Mouse (Mus musculus) layer of hippocampus, adult 11-12 months (tissue): ENCODE measurements around the gene BC028528.
"Not testable (repeated sequence)": the region's sequence is repeated elsewhere in the genome, so short reads cannot be mapped to it uniquely, and the experiment has no call there.

Experiments used
- DNase-seq: peaks from one replicate; pipeline ENCODE4 v3.0.0; 2022; ENCODE audit warnings: low spot score

BC028528 gene

DNA sequence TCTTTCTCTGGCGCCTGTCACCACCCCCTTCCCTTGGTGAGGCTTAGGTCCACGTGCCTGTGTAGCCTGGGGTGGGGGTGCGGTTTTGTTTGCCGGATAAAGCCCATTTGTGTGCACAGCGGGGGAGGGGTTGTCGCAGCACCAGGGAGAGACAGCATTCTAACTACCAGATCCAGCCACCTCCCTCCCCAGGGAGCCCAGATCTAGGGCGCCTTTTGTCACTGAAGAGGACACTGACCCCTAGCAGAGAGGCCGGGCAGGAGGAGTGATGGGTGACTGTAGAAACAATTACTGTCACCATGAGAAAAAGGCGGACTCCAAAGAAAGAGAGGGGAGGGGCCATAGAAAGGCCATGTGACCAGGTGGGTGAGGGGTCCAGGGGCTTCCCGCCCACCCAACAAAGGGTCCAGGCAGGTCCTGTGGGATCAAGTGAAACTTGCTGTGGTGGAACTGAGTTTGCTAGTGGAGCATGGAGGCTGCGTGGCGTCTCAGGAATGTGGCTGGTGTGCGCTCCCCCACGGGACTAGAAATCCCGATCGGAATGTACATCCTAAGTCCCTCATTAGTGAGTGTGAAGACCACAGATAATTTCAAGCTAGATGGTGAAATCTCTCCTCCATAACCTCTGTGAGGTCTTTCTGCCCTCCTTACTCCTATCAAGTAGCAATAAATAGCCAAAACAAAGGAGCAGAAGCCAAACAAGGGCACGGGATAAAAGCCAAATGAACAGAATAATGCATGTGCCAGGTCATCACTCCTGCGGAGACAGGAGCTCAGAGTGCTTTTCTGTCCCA is 13.5 kb upstream of the BC028528 start:
- DNase-seq = peak; percentile 80

DNA sequence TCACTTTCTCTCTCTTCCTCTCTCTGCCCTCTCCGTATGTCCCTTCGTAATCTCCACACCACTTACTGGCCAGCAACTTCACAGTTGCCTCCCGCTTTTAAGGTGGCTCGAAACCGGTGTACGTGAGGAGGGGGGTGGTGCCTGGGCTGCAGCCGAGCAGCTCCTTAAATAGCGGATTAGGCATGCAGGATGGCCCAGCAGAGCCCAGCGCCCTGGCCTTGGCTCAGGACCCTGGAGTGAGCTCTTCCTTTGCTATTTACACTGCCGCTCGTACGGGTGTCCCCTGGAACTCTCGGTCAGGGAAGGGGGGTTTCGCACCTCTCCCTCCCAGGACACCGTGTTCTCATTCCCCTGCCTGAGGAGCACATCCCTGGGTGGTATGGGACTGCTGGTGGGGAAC is 12.8 kb upstream of the BC028528 start, which contains the start of gene Car14:
Gene Car14, minus strand, starts transcription at position 124 of the 400 bp plus-strand sequence.
- DNase-seq = no peak

DNA sequence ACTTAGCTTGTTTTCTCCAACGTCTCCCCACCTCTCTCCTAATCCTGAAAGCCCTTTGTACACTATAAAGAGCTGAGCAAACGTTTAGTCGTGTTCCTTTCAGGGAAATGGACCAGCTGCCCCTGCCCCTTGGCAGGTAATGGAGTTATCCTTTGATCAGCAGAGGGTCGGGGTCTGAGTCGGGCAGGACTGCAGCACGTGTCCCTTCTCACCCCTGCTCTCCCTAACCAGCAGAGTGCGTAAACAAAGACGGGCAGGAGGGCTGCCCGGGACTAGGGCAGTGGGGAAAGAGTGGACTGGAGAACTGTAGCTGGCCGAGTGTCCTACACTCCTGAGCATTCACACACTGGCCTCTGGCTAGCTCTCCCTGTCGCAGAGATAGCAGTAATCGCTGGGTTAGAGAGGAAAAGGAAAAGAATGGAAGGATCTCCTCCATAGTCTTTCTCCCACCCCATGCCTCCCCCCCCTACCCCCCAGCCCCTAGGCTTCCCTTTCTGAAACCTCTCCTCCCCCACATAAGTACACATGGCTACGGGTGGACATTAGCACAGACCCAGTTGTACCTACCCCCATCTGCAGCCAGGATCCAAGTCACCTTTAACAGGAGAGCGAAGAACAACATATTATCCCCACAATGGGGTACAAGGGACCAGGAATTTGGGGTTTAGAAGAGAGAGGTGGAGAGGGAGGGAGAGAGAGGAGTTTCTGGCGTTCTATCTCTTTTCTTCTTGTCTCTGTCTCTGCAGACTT is 12.1 kb upstream of the BC028528 start:
- no peak for DNase-seq

DNA sequence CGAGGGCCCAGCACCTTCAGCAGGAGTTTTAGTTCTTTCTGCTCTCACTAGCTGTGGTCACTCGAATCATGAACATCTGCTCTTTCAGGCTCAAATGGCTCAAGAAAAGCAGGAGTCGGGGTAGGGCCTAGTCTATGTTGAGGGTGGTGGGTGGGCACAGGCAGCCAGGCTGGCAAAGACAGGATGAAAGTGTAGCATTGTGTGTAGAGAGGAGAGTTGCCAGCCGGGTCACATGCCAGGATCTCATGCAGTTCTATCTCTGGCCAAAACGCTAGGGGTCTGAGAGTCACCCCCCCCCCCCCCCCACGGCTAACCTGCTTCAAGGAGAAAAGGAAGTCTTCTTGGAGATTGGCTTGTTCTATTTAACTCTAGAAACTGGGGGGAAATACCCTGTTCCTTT is 10.8 kb upstream of the BC028528 start:
- DNase-seq = no peak

DNA sequence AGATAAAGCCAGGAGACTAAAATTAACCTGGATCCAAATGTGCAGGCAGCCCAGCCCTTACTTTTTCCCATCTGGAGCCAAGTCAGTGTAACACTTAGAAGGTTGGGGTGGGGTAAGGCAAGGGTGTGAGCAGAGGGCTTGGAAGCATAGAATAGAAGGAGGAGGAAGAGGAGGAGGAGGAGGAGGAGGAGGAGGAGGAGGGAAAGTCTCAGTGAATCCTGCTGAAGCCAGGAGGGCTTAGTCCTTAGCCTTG is 10.5 kb upstream of the BC028528 start:
- DNase-seq = no peak

DNA sequence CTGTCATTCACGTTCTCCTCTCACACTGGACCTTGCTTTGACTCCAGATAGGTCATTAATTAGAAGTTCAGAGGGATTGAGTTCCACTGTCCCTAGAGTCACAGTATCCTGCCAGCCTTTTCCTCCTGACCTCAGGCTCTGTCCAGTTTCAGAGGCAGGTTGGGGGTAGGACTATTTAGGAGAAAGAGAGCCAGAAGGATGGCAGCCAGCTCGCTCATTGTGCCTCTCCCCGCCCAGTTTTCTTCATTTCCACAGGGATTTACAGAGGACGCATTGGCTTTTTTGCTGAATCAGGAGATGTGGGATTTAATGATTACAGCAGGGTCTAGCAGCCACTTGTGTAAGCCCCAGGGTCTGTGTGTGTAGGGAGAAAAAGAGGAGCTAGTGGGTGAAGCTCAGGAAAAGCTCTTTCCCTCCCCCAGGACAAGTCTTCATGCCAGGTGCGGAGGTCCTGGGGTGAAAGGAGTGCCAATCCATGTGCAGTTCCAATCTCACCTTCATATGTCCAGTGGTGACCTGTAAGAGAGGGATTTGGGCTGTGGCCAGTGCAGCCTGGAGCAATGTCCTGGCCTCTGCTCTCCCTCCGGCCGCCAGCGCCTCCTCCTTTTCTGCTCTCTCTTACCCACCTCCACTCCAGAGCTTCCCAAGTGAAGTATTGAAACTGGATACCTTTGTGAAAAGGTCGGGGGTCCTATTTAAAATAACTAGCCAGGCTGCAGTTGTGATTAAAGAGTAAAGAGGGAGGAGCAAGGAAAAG is 10.0 kb upstream of the BC028528 start:
- DNase-seq = no peak

DNA sequence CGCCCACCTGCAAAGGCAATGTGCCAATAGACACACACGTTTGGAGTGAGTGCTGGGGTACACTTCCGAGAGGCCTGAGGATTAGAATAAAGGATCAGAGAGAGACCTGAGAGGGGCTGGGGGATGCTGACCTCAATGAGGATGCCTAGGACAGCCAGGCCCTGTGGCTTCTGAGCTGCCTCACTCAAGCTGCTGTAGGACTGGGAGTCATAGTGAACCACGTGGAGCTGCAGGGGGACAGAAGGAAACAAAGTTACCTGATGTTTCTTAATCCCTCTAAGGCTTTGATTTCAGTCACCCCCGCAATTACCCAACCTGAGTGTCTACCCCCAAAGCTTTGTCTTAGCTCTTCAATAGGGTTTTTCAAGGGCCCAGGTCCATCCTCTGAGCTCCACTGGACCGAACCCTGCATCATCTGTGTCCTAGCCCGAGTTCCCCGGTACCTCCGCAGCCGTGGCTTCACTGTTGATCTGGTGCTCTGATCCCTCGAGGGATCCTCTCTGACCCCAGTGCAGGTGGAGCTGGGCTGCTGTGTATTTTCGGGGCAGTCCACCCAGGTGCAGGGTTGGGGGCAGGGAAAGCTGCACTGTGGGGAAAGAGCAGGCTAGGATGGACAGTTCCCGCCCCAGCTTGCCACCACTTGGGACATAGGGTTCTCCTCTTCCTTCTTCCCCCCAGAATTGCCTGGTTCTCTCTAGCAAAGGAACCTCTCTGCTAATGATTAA is 8.2 kb upstream of the BC028528 start:
- no peak for DNase-seq

DNA sequence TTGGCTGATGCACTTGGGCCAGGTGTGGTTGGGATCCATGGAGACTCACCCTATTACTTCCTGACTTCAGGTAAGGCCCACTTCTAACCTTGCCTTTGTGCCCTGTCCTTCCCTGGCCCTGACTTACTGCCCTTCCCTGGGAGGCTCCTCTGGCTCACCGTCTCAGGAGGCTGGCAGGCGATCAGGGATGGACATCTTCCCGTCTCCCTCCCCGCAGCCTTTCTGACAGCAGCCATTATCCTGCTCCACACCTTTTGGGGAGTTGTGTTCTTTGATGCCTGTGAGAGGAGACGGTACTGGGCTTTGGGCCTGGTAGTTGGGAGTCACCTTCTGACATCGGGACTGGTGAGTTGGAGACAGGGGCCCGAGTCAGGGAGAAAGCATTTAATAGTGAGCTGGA is 3.7 kb upstream of the BC028528 start:
- not testable (repeated sequence) for DNase-seq

DNA sequence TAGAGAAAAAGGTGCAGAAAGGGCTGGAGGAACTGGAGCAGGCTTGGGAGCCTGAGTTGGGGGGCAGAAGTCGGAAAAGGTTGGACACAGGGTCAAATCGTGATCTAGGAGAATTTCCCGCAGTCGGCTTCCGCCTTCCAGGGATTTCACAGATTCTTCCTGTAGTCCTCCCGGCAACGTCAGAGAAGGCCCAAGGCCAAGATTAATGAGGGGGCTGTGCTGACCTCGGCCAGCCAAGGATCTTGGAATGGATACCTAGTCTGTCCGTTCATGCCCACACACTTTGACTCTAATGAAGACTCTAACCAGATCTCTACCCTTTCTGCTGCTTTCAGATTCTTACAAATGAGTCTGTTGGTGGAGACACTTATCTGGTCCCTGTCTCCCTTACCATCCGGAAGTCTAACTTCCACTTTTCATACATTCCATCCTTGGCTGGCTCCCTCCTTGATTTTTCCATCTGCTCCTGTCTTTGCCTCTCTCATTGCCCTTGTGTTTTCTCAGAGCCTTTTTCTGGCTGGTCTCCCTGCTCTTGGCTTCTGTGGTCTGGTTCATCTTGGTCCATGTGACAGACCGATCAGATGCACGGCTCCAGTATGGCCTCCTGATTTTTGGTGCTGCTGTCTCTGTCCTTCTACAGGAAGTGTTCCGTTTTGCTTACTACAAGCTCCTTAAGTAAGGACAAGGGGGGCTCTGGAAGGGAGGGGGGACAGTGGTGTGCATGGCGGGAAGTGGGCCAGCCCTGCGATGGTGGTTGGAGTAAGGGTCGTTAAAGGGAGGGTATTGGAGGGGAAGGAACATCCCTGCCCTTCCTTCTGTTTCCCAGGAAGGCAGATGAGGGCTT is 2.7 kb upstream of the BC028528 start:
- DNase-seq = peak; percentile 57

DNA sequence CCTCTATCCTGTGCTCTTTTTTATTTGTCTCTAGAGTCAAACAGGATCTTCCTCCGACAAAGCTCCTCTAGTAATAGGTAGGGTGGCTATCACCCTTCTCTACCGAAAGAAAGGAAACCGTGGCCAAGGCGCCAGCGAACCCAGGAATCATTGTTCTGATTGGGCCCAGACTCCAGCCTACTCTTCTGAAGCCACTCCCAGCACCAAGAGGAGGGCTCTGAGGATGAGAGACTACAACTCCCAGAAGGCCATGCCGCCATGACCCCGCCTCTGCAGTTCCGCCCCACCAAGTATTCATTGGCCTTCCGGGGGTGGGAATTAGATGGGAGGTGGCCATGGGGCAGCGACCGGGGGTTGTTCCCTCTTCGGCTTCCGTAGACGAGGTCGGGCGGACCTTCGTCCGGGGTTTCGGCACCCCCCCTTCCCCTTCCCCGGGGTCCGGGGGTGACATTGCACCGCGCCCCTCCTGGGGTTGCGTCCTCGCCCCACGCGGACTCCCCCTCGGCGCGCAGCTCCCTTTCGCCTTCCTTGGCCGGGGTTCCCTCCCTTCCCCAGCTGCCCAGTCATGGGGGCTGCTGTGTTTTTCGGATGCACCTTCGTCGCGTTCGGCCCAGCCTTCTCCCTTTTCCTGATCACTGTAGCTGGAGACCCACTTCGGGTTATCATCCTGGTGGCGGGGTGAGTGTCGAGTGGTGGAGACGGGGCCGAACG is 2.0 kb upstream of the BC028528 start, which contains the start of gene Aph1a:
Gene Aph1a, plus strand, starts transcription at position 364 of the 711 bp plus-strand sequence.
- DNase-seq = peak; percentile 97

DNA sequence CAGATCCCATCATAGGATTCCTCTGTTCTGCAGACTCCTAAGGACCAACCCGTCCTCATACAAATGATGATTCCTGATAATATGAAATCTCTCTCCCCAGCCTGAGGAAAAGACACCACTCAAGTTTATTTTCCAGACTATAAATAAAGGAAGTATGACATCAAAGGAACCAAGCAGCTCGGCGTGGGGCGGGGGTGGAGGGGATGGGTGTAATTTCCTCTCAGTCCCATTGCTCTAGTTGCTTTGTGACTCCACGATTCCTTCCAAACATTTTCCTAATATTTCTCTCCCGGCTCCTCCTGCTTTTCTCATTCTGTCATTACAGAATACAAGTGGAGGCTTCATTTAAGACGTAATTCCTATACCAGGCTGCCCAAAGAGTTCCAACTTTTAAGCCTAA is 1.3 kb upstream of the BC028528 start:
- no peak for DNase-seq

DNA sequence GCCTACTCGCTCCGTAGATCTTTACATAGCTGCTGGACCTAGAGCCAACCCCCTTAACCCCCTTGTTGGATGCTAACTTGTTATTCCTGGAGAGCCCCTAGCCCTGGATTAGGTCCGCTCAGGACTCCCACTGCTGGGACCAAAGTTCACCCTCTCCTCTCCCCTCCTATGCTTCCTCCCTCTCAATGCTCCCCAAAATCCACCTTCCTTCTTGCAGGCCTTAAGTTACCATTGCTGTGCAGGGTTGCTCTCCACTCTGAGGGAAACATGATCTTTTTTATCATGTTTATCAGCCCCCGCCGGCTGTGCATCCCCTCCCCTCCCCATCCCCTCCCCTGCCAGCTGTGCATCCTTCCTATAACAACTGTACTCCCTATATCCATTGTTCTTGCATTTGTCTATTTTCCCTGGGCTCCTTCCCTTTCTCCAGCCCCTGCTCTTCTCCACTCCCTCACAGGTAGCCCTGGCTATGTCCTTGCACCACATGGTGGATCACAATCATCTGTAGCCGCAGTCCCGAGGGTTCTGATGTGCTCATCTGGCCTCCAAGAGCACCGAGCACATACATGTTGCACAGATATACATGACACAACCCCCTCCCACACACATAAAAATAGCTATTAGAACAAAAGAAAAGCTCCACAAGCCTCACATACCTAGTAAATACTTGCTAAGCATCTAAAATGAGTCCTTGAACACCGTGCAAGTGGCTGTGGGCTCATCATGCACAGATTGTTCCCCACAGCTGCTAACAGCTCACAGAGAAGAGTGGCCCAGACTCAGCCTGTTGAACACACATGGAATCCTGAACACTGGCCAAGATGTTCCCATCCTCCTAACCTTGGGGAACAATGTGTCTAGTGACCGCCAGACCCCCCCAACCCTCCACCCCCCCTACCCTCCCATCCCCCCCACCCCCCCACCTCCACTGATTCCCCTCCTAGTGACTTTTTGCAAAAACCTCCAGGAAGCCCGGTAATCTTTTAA is 554 bp upstream of the BC028528 start:
- no peak for DNase-seq

DNA sequence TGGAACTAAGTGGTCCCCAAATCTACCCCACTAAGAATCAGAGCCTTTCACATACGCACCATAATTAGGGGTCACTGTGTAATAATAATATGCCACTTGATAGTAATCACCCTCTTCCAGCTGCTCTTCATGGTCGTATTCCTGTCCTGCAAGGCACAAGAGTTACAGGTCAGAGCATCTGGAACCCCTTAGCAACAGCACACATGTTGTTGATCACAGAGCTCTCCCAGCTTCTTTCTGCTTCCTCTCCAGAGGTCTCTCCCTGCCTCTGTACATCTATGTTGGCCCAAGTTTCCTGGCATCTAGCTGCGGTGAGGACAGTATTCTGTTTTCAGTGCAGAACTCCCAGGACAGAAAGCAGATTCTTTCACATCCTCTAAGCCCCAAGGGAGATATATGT is 2.1 kb downstream of the BC028528 start:
- no peak for DNase-seq

DNA sequence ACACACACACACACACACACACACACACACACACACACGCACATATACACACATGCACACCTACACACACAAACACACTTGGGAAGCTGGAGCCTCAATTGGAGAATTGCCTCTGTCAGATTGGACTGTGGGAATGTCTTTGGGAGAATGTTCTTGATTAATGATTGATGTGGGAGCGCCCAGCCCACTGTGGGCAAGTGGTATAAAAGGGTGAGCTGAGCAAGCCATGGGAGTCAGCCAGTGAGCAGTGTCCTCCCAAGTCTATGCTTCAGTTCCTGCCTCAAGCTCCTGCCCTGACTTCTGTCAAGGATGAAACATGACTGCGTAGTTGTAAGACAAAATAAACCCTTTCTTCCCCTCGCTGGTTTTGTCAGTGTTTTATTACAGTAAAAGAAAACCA is 4.2 kb downstream of the BC028528 start:
- DNase-seq = no peak

DNA sequence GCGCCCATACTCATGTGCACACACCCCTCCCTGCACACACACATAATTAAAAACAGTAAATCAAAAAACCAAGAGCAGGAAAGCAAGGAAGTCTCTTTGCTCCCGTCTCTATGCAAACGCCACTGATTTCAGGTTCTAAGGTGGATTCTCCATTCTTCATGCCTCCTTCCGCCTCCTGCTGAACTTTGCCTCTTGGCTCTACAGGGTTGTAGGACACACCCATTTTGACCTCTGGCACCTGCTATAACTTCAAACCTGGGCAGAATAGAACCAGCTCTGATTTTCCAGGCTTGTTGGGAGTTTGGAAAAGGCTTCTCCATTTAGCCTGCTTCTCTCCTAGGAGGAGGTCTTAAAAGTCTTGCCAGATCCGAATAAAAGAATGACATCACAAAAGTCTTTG is 7.4 kb downstream of the BC028528 start:
- no peak for DNase-seq

DNA sequence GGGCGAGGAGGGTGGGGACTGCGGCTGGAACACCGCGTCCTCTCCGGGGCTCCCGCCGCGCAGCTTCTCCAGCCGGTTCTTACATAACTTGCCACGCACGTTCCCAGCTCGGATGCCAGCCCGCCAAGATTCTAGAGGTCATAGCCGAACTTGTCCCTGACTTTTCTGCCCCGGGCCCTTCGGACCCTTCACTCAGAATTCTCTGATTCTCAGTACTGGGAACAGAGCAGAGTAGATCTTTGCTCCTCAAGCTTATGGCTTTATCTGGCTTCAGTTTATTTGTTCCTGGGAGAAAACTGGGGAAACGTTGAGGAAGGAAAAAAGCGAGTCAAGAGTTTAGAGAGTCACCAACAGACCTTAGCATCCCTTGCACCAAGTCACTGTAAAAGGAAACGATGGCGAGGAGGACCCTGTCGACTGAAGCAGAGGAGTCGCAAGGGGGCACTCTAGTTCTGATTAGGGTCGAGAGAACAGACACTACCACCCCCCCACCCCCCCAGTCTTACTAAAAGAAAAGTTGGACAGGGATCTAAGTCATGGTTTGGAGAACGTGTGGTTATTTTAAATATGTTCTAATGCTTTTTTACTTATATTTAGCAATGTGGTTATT is 8.9 kb downstream of the BC028528 start:
- peak; percentile 90 for DNase-seq

DNA sequence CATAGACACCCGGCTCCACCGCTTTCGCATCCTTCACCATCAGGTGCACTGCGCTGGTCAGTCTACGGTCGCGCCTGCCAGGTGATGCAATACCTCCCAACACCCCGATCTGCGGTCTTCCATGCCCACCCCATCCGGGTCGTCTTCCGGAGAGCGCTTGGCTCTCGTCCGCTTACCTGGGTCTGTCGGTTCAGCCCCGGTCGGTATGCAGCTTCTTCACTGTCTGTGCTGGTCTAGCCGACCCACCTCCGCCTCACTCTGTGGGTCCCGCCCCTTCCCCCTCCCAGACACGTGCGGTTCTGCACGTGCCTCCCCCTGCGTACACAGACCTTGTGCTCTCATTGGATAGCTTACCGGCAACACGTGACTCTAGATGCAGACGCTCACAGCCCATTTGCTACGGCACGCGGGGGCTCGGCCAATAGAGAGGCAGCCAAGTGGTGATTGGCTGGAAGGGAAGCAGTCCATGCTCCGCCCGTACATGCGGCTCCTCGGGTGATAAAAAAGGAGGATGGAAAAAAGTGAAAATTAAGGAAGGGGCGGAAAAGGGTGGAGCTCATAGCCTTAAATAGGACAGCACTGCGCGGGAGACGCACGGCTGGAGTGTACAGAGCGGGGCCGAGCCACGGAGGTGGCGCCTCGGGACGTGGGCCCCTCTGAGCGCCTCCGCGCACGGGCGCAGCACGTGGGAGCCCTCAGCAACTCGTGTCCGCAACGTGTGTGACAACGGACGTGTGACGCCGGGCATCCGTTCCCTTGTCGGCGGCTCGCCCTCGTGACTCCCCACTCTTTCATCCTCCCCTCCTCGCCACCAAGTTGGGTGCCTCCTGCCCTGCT is 9.6 kb downstream of the BC028528 start, which contains the start of gene Ciart:
Gene Ciart, minus strand, starts transcription at position 273 of the 837 bp plus-strand sequence.
- peak; percentile 98 for DNase-seq

DNA sequence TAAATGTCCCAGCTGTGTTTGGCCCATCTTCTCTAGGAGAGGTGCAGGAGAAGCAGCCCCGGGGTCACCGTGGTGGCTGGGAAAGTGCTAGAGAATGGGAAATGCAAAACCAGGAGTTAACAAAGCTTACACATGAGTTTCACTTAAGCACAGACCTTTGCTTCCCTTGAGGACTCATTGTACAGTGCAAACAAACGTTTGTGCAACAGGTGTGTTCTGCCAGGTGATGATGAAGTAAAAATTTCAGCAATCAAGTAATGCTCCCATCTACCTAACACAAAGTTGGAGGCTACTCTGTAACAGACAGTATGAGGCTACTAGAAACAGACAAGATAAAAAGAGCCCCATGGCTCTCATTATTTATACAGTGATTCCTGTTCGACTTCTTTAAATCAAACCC is 12.7 kb downstream of the BC028528 start:
- DNase-seq = no peak
